Mouse (Mus musculus) lung, postnatal 36 days (tissue): Measurements from ENCODE around the gene Erp27.

Experiments used
- DNase-seq: peaks from one replicate; pipeline ENCODE4 v3.0.0; 2022; ENCODE audit warnings: mixed read lengths

The Erp27 gene

GRCm38 (mm10) chr6:136939326-136940187, 17.6 kb upstream of the Erp27 start:
- no peak for DNase-seq

GRCm38 (mm10) chr6:136938331-136939126, 16.5 kb upstream of the Erp27 start:
- no peak for DNase-seq

GRCm38 (mm10) chr6:136937117-136937516, 15.1 kb upstream of the Erp27 start:
- no peak for DNase-seq

- no peak for DNase-seq
These were observed 14.4 kb upstream of the Erp27 start for GRCm38 (mm10) chr6:136936361-136936760.

GRCm38 (mm10) chr6:136935233-136935632, 13.3 kb upstream of the Erp27 start:
- DNase-seq: no peak

- DNase-seq: no peak
These were observed 12.1 kb upstream of the Erp27 start for GRCm38 (mm10) chr6:136934068-136934467.

GRCm38 (mm10) chr6:136931246-136931645, 9.3 kb upstream of the Erp27 start:
- no peak for DNase-seq

- DNase-seq: peak; percentile 72
These were observed 8.7 kb upstream of the Erp27 start for GRCm38 (mm10) chr6:136930677-136931076.

- DNase-seq: no peak
These were observed 5.6 kb upstream of the Erp27 start for GRCm38 (mm10) chr6:136927626-136928025.

- DNase-seq: no peak
These were observed 3.1 kb upstream of the Erp27 start for GRCm38 (mm10) chr6:136925049-136925448.

GRCm38 (mm10) chr6:136923532-136923931, 1.6 kb upstream of the Erp27 start, which contains the start of gene Pde6h:
Gene Pde6h, plus strand, starts transcription at chr6:136923832.
- DNase-seq: no peak

- no peak for DNase-seq
These were observed 891 bp upstream of the Erp27 start for GRCm38 (mm10) chr6:136922871-136923270.

GRCm38 (mm10) chr6:136921601-136922000, 379 bp downstream of the Erp27 start:
- no peak for DNase-seq

GRCm38 (mm10) chr6:136920320-136921257, 1.4 kb downstream of the Erp27 start:
- peak; percentile 91 for DNase-seq

- DNase-seq: no peak
These were observed 4.1 kb downstream of the Erp27 start for GRCm38 (mm10) chr6:136917885-136918284.

- DNase-seq: no peak
These were observed 6.1 kb downstream of the Erp27 start for GRCm38 (mm10) chr6:136915721-136916395.

GRCm38 (mm10) chr6:136914234-136914633, 7.7 kb downstream of the Erp27 start:
- DNase-seq: no peak

- DNase-seq: peak; percentile 56
These were observed 8.4 kb downstream of the Erp27 start for GRCm38 (mm10) chr6:136913384-136914126.

- no peak for DNase-seq
These were observed 9.2 kb downstream of the Erp27 start for GRCm38 (mm10) chr6:136912751-136913265.

- peak; percentile 59 for DNase-seq
These were observed 11.6 kb downstream of the Erp27 start for GRCm38 (mm10) chr6:136910247-136910890.

GRCm38 (mm10) chr6:136906937-136907293, 15.1 kb downstream of the Erp27 start:
- peak; percentile 76 for DNase-seq
